Mouse (Mus musculus): ENCODE data around the gene Asic5. TPM values are rescaled to one million over a fixed set of nuclear protein-coding genes. Genes with fewer than 3 reads are reported as not detected.

Gene Asic5
- polyA plus RNA-seq, 1 experiment from 2014 or later = not detected

DNA sequence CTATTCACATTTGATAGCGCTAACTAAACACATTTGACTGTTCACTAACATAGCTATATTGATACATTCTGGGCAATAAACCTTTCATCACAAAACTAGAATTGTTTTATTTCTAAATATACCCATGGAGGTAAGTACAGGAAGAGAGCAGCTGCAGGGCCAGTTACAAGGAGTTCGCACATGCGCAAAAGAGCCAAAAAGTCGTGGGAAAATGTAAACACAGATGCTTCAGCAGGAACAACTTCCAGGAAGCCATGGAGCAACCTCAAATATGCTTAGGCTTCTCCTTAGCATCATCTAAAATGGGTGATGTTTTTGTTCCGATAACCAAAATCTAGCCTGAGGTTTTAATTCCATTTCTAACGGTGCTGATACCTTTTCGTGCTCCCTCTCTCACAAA is 66.6 kb downstream of the Asic5 start:
- H3K9me3 ChIP-seq (replicated peaks; ENCODE audit: control insufficient read depth, low read length) = no peaks in the 10 kb centered on the region
- H3K4me2 ChIP-seq (ENCODE audit: low read depth, low read length) = no peak overlapping the region
- no peak overlapping the region for H3K9ac ChIP-seq (ENCODE audit: low read length)
- H3K4me1 ChIP-seq (ENCODE audit: control insufficient read depth, insufficient read depth, low read length) = 0 out of 2 replicates have a peak, but pooled peaks cover 6% of the 10 kb centered on the region
- 61% methylated on average over 7 of the region's 7 CpGs for WGBS
- H3K4me3 ChIP-seq (ENCODE audit: low read length) = no peak overlapping the region
- no peak overlapping the region for H3K27ac ChIP-seq (ENCODE audit: low read length)
- peaks cover 4% of the 10 kb centered on the region; the same call in 1 of the 2 replicates for H3K36me3 ChIP-seq (ENCODE audit: control insufficient read depth, insufficient read depth)
- no peak for ATAC-seq (replicated peaks; ENCODE audit: extremely low read depth, insufficient read depth, low FRiP score)
- no peaks in the 10 kb centered on the region for H3K27me3 ChIP-seq (ENCODE audit: control insufficient read depth, insufficient read depth, low read length)

DNA sequence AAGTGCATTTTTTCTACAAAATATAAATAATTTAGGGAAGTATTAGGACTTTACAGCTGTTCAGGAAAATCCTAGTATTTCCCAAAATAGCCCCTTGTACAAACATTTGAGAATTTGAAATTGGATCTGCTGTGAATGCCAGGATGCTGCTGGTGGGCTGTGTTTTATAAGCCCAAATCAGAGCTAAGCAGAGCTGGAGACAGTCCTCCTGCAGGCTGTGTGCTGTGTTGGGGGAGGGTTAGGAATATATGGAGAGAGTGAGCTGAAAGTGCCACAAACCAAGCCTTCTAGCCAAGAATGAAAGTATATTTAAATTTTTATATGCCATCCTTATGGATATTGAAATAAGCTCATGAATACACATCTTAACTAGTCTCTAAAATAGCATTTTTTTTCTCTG is 69.4 kb downstream of the Asic5 start:
- Histone ChIP-seq H3K27ac (ENCODE audit: low read length) (no peak overlapping the region), H3K9ac (ENCODE audit: low read length) (no peak overlapping the region), H3K4me2 (ENCODE audit: low read depth, low read length) (no peak overlapping the region), H3K36me3 (ENCODE audit: control insufficient read depth, insufficient read depth) (no peaks in the 10 kb centered on the region), H3K27me3 (ENCODE audit: control insufficient read depth, insufficient read depth, low read length) (no peaks in the 10 kb centered on the region), H3K4me1 (ENCODE audit: control insufficient read depth, insufficient read depth, low read length) (peaks cover 14% of the 10 kb centered on the region), H3K9me3 (replicated peaks; ENCODE audit: control insufficient read depth, low read length) (no peaks in the 10 kb centered on the region), H3K4me3 (ENCODE audit: low read length) (no peak overlapping the region)
- ATAC-seq (replicated peaks; ENCODE audit: extremely low read depth, insufficient read depth, low FRiP score) = no peak

DNA sequence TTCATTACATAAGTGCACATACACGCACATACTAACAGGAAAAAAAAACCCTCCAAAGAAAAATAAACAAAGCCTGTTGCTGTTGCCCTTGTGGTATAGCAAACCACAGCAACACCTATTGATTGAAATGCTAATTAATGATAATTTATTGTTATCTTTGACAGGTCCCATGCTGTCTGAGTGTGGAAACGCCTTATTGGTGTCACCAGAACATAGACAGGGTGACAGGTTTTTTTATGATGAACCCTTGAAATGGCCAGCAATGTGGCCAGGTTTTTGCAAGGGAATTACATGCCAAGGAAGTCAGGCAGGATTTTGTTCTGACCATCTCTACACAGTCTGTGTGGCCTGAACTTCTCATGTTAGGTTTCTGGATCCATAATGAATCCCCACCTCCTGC is 69.9 kb downstream of the Asic5 start:
- no peaks in the 10 kb centered on the region for H3K9me3 ChIP-seq (replicated peaks; ENCODE audit: control insufficient read depth, low read length)
- H3K4me3 ChIP-seq (ENCODE audit: low read length) = no peak overlapping the region
- H3K27ac ChIP-seq (ENCODE audit: low read length) = no peak overlapping the region
- H3K4me1 ChIP-seq (ENCODE audit: control insufficient read depth, insufficient read depth, low read length) = peaks cover 14% of the 10 kb centered on the region
- no peaks in the 10 kb centered on the region for H3K36me3 ChIP-seq (ENCODE audit: control insufficient read depth, insufficient read depth)
- H3K9ac ChIP-seq (ENCODE audit: low read length) = no peak overlapping the region
- 60% methylated on average over 2 of the region's 2 CpGs for WGBS
- H3K27me3 ChIP-seq (ENCODE audit: control insufficient read depth, insufficient read depth, low read length) = no peaks in the 10 kb centered on the region
- H3K4me2 ChIP-seq (ENCODE audit: low read depth, low read length) = no peak overlapping the region
- ATAC-seq (replicated peaks; ENCODE audit: extremely low read depth, insufficient read depth, low FRiP score) = no peak

DNA sequence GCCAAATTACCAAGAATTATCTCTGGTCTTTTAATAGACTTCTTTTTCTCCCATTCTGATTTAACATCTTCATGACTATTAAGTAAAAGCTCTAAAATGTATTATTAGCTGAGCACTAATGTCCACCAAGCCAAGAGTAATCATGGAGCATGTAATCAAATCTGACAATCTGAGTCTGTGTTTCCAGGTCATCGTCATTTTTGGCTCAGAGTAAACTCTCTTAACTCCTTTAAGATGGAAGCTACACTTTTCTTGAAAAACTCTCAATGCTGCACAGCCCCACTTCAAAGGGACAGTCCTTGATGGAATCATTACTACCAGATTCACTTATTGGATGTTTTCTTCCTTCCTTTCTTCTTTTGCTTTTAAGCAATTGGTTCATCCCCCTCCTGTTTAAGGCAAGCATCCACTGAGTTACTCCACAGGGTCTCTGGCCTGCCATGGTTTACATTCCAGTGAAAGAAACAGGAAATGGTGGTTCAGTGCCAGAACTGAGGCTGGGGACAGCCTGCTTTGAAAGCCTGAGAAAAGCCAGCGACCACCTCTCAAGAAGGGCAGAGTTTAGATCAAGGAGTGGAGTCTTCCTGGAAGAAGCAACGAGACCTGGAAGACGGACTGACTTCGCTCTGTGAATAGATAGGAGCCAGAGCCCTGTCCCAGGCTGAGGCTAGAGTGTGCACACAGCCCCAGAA is 72.3 kb downstream of the Asic5 start:
- 27% methylated on average over 5 of the region's 5 CpGs for WGBS
- no peak overlapping the region for H3K4me2 ChIP-seq (ENCODE audit: low read depth, low read length)
- no peak overlapping the region for H3K9ac ChIP-seq (ENCODE audit: low read length)
- ATAC-seq (replicated peaks; ENCODE audit: extremely low read depth, insufficient read depth, low FRiP score) = no peak
- H3K27me3 ChIP-seq (ENCODE audit: control insufficient read depth, insufficient read depth, low read length) = no peaks in the 10 kb centered on the region
- no peaks in the 10 kb centered on the region for H3K9me3 ChIP-seq (replicated peaks; ENCODE audit: control insufficient read depth, low read length)
- peak overlapping the region; percentile 14; the same call in 1 of the 2 replicates for H3K27ac ChIP-seq (ENCODE audit: low read length)
- H3K4me3 ChIP-seq (ENCODE audit: low read length) = no peak overlapping the region
- peaks cover 18% of the 10 kb centered on the region for H3K4me1 ChIP-seq (ENCODE audit: control insufficient read depth, insufficient read depth, low read length)
- no peaks in the 10 kb centered on the region for H3K36me3 ChIP-seq (ENCODE audit: control insufficient read depth, insufficient read depth)

DNA sequence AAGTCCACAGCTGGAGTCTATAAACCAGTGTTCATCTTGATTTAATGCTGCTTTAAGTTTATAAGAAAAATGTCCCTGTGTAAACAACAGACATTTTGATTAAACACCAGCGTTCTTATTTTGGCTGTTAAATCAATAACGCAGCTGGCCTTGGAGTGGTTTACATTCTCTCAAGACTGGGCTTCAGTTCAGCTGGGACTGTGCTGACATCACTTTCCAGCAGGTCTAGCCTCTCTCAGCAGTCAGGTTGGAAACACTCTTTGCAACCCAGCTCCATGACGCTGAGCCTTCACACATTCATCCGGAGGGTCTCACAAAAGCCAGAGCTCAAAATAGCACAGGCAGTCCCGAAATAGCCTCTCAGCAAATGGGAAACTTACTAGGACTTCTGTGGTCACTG is 75.1 kb downstream of the Asic5 start:
- no peaks in the 10 kb centered on the region for H3K9me3 ChIP-seq (replicated peaks; ENCODE audit: control insufficient read depth, low read length)
- peak overlapping the region; percentile 26; the same call in 1 of the 2 replicates for H3K4me2 ChIP-seq (ENCODE audit: low read depth, low read length)
- H3K36me3 ChIP-seq (ENCODE audit: control insufficient read depth, insufficient read depth) = no peaks in the 10 kb centered on the region
- WGBS = 13% methylated on average over 5 of the region's 5 CpGs
- H3K9ac ChIP-seq (ENCODE audit: low read length) = no peak overlapping the region
- no peak overlapping the region for H3K4me3 ChIP-seq (ENCODE audit: low read length)
- H3K27me3 ChIP-seq (ENCODE audit: control insufficient read depth, insufficient read depth, low read length) = no peaks in the 10 kb centered on the region
- H3K4me1 ChIP-seq (ENCODE audit: control insufficient read depth, insufficient read depth, low read length) = peaks cover 22% of the 10 kb centered on the region
- H3K27ac ChIP-seq (ENCODE audit: low read length) = peak overlapping the region; percentile 79
- ATAC-seq (replicated peaks; ENCODE audit: extremely low read depth, insufficient read depth, low FRiP score) = peak; percentile 91

DNA sequence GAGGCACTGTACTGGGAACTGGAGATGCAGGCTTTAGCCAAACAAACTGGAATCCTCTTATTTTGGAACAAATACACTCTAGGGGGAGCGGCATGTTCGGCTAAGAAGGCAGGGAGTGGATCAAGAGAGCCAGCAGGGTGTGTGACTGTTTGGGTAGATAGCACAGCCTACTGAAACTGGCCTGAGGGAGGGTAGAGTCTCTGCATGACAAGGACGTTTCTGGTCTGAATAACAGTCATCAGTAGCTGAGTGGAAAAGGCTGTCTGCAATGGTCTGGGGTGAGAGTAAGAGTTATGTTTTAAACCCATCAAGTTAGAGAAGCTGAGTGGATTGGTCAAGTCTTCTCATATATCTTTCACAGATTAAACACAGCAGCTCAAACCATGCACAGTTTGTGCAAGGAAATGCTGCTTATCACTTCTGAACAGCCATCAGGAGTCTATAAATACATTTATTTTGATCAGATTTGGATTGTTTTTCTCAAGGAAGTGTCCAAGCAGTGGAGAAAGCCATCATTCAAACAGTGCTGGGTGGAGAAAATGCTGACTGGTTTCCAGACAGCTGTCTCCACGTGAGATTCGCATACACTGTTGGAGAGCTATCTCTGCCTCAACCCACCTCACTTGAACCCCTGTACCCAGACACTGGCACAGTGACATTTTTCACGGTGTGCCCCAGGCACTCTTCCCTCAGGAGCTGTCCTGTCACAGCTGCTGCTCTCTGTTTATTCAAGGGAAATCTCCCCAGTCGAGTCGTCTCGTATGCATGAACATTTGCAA is 79.5 kb downstream of the Asic5 start:
- peak overlapping the region; percentile 50 for H3K27ac ChIP-seq (ENCODE audit: low read length)
- H3K9me3 ChIP-seq (replicated peaks; ENCODE audit: control insufficient read depth, low read length) = no peaks in the 10 kb centered on the region
- H3K9ac ChIP-seq (ENCODE audit: low read length) = no peak overlapping the region
- H3K27me3 ChIP-seq (ENCODE audit: control insufficient read depth, insufficient read depth, low read length) = no peaks in the 10 kb centered on the region
- no peaks in the 10 kb centered on the region for H3K36me3 ChIP-seq (ENCODE audit: control insufficient read depth, insufficient read depth)
- H3K4me1 ChIP-seq (ENCODE audit: control insufficient read depth, insufficient read depth, low read length) = peaks cover 25% of the 10 kb centered on the region
- ATAC-seq (replicated peaks; ENCODE audit: extremely low read depth, insufficient read depth, low FRiP score) = no peak
- H3K4me3 ChIP-seq (ENCODE audit: low read length) = no peak overlapping the region
- 19% methylated on average over 9 of the region's 9 CpGs for WGBS
- H3K4me2 ChIP-seq (ENCODE audit: low read depth, low read length) = no peak overlapping the region

DNA sequence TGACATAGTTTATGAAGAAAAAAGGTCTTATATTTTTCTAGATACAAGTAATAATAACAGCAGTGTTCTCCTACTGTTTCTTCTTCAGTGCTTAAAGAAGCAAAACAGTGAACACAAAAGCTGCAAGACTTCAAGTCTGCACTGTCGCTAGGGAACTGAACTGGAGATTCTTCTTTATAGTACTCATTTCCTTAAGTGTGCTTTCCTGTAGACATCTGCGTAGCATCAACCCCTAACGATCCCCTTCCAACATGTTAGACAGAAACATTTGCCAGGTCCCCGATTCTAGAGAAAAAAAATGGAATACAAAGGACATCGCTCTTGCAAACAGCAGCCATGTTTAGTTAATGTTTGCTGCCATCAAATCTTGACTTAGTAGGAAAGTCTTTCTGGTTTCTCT is 85.7 kb downstream of the Asic5 start:
- Histone ChIP-seq H3K9ac (ENCODE audit: low read length) (no peak overlapping the region), H3K9me3 (replicated peaks; ENCODE audit: control insufficient read depth, low read length) (no peaks in the 10 kb centered on the region), H3K4me2 (ENCODE audit: low read depth, low read length) (no peak overlapping the region), H3K4me3 (ENCODE audit: low read length) (no peak overlapping the region), H3K27ac (ENCODE audit: low read length) (no peak overlapping the region), H3K4me1 (ENCODE audit: control insufficient read depth, insufficient read depth, low read length) (peaks cover 24% of the 10 kb centered on the region), H3K27me3 (ENCODE audit: control insufficient read depth, insufficient read depth, low read length) (no peaks in the 10 kb centered on the region), H3K36me3 (ENCODE audit: control insufficient read depth, insufficient read depth) (no peaks in the 10 kb centered on the region)
- ATAC-seq (replicated peaks; ENCODE audit: extremely low read depth, insufficient read depth, low FRiP score) = no peak
- WGBS = 70% methylated on average over 5 of the region's 5 CpGs

Other genes starting within 250 kb of the Asic5 start
- gene Ctso, start 49.7 kb upstream of the Asic5 start, polyA plus RNA-seq (2015; fragmentation: Nextera tagmentation; extraction: Ambion mirVana) = 20.5 and 22.1 TPM in 2 replicates
- 0.32 and 0.41 TPM in 2 replicates for gene Tdo2, start 6.1 kb upstream of the Asic5 start, polyA plus RNA-seq (2015; fragmentation: Nextera tagmentation; extraction: Ambion mirVana)
- 47.4 and 48.7 TPM in 2 replicates for gene Gucy1b1, start 92.4 kb downstream of the Asic5 start, polyA plus RNA-seq (2015; fragmentation: Nextera tagmentation; extraction: Ambion mirVana)
- 42.7 and 43.7 TPM in 2 replicates for gene Gucy1a1, start 163.5 kb downstream of the Asic5 start, polyA plus RNA-seq (2015; fragmentation: Nextera tagmentation; extraction: Ambion mirVana)

All from heart, embryonic 16.5 days (tissue).